Mouse (Mus musculus) hindbrain, embryonic 14.5 days (tissue): Measurements from ENCODE around the gene Cmtm2b. TPM values are rescaled to one million over a fixed set of nuclear protein-coding genes. Genes with fewer than 3 reads are reported as not detected.

ENCODE experiments used
- ATAC-seq: fragments of 200-750 bp; cut with Nextera tagmentation; 2 replicates; pipeline ENCODE4 v1.8.0; 2017; ENCODE audit warnings: moderate number of reproducible peaks, mild to moderate bottlenecking, moderate TSS enrichment, moderate library complexity; ENCODE audit not compliant: low FRiP score
- DNase-seq: peaks from one replicate; pipeline ENCODE4 v3.0.0-alpha.2; 2015; ENCODE audit warnings: low spot score
- H3K27ac ChIP-seq: fragments of 300-500 bp; sonication (generic); 2 replicates; pipeline ENCODE4 v1.5.1; 2014; ENCODE audit warnings: mild to moderate bottlenecking, moderate library complexity
- H3K27me3 ChIP-seq: fragments of 300-500 bp; sonication (generic); 2 replicates; pipeline ENCODE4 v1.6.1; 2014; ENCODE audit warnings: mild to moderate bottlenecking, low read length, mixed read lengths; ENCODE audit not compliant: control insufficient read depth, insufficient read depth
- H3K36me3 ChIP-seq: fragments of 300-500 bp; sonication (generic); replicated peaks from 2 replicates; pipeline ENCODE4 v1.6.1; 2014; ENCODE audit not compliant: control insufficient read depth, insufficient read depth
- H3K4me1 ChIP-seq: fragments of 300-500 bp; sonication (generic); replicated peaks from 2 replicates; pipeline ENCODE4 v1.6.1; 2014; ENCODE audit warnings: antibody characterized with exemption, low read length, mixed read lengths; ENCODE audit not compliant: control insufficient read depth, insufficient read depth
- H3K4me2 ChIP-seq: fragments of 300-500 bp; sonication (generic); replicated peaks from 2 replicates; pipeline ENCODE4 v1.6.1; 2014; ENCODE audit warnings: mild to moderate bottlenecking, moderate library complexity
- H3K4me3 ChIP-seq: fragments of 300-500 bp; sonication (generic); replicated peaks from 2 replicates; pipeline ENCODE4 v1.5.1; 2014; ENCODE audit warnings: mild to moderate bottlenecking, low read length
- H3K9ac ChIP-seq: fragments of 300-500 bp; sonication (generic); 2 replicates; pipeline ENCODE4 v1.6.1; 2014
- H3K9me3 ChIP-seq: fragments of 300-500 bp; sonication (generic); 2 replicates; pipeline ENCODE4 v1.6.1; 2016; ENCODE audit warnings: low read length; ENCODE audit not compliant: control insufficient read depth
- whole genome bisulfite sequencing: fragments of 180-500 bp; shearing (Covaris S2); extraction: QIAGEN DNeasy Blood & Tissue Kit; methylation state at CpG from one replicate; pipeline ENCODE4 v1.1.7; 2014; 5-methylcytosine and 5-hydroxymethylcytosine counted together
- polyA plus RNA-seq: library from polyadenylated mRNA; unstranded; fragments of >200 nt; fragmentation: Nextera tagmentation; extraction: Ambion mirVana; gene quantifications from 2 replicates; pipeline ENCODE4 v1.2.1, GENCODE M21; 2014

Cmtm2b gene
- polyA plus RNA-seq, 1 experiment from 2014 or later = not detected

GRCm38 (mm10) chr8:104340233-104341105 lies 18.4 kb downstream of the Cmtm2b start:
- under 1% methylated on average over 52 of the region's 54 CpGs for WGBS
- H3K4me2 ChIP-seq = peak overlapping the region; percentile 76

GRCm38 (mm10) chr8:104341106-104341561 lies 19.1 kb downstream of the Cmtm2b start:
- peak; percentile 63 for DNase-seq
- H3K4me1 ChIP-seq = 0 out of 2 replicates have a peak, but pooled peaks cover 3% of the 10 kb centered on the region

More at GRCm38 (mm10) chr8:104340233-104341105, 18.4 kb downstream of the Cmtm2b start:
- peak overlapping the region; percentile 44; the same call in 1 of the 2 replicates for H3K27ac ChIP-seq
- DNase-seq (peak; percentile 57), ATAC-seq (peak; percentile 67)
- H3K4me1 ChIP-seq = 0 out of 2 replicates have a peak, but pooled peaks cover 3% of the 10 kb centered on the region
- H3K9ac ChIP-seq = peak overlapping the region; percentile 71
- peak overlapping the region; percentile 49 for H3K4me3 ChIP-seq
- H3K27me3 ChIP-seq = no peaks in the 10 kb centered on the region
- no peaks in the 10 kb centered on the region for H3K9me3 ChIP-seq
- H3K36me3 ChIP-seq = no peaks in the 10 kb centered on the region

GRCm38 (mm10) chr8:104341678-104342077 lies 19.6 kb downstream of the Cmtm2b start:
- H3K27ac ChIP-seq = no peak overlapping the region
- H3K4me3 ChIP-seq = peak overlapping the region; percentile 49
- ATAC-seq = peak; percentile 15; the same call in 1 of the 2 replicates
- WGBS = 42% methylated on average over 6 of the region's 6 CpGs
- no peaks in the 10 kb centered on the region for H3K9me3 ChIP-seq
- no peak overlapping the region for H3K9ac ChIP-seq
- 0 out of 2 replicates have a peak, but pooled peaks cover 3% of the 10 kb centered on the region for H3K4me1 ChIP-seq
- DNase-seq = no peak
- no peaks in the 10 kb centered on the region for H3K27me3 ChIP-seq
- peak overlapping the region; percentile 76 for H3K4me2 ChIP-seq
- no peaks in the 10 kb centered on the region for H3K36me3 ChIP-seq

More at GRCm38 (mm10) chr8:104341106-104341561, 19.1 kb downstream of the Cmtm2b start:
- peak overlapping the region; percentile 44; the same call in 1 of the 2 replicates for H3K27ac ChIP-seq
- WGBS = under 1% methylated on average over 24 of the region's 24 CpGs
- ATAC-seq = peak; percentile 71
- H3K9ac ChIP-seq = peak overlapping the region; percentile 71
- no peaks in the 10 kb centered on the region for H3K27me3 ChIP-seq
- H3K36me3 ChIP-seq = no peaks in the 10 kb centered on the region
- H3K9me3 ChIP-seq = no peaks in the 10 kb centered on the region
- H3K4me2 ChIP-seq = peak overlapping the region; percentile 76
- peak overlapping the region; percentile 49 for H3K4me3 ChIP-seq

GRCm38 (mm10) chr8:104342426-104342825 lies 20.4 kb downstream of the Cmtm2b start:
- Histone ChIP-seq H3K4me2 (no peak overlapping the region), H3K9ac (no peak overlapping the region), H3K4me1 (0 out of 2 replicates have a peak, but pooled peaks cover 3% of the 10 kb centered on the region), H3K36me3 (no peaks in the 10 kb centered on the region), H3K27ac (no peak overlapping the region), H3K9me3 (no peaks in the 10 kb centered on the region), H3K27me3 (no peaks in the 10 kb centered on the region), H3K4me3 (no peak overlapping the region)
- DNase-seq (no peak), ATAC-seq (no peak)
- 81% methylated on average over 5 of the region's 5 CpGs for WGBS

GRCm38 (mm10) chr8:104343957-104344356 lies 21.9 kb downstream of the Cmtm2b start:
- peak; percentile 61 for ATAC-seq
- no peak overlapping the region for H3K27ac ChIP-seq
- H3K36me3 ChIP-seq = 0 out of 2 replicates have a peak, but pooled peaks cover 4% of the 10 kb centered on the region
- H3K4me2 ChIP-seq = no peak overlapping the region
- WGBS = 20% methylated on average over 7 of the region's 7 CpGs
- peak; percentile 89 for DNase-seq
- H3K9ac ChIP-seq = no peak overlapping the region
- H3K4me1 ChIP-seq = 0 out of 2 replicates have a peak, but pooled peaks cover 3% of the 10 kb centered on the region
- H3K9me3 ChIP-seq = no peaks in the 10 kb centered on the region
- H3K4me3 ChIP-seq = no peak overlapping the region
- H3K27me3 ChIP-seq = no peaks in the 10 kb centered on the region

- Histone ChIP-seq H3K36me3 (peaks cover 4% of the 10 kb centered on the region; the same call in 1 of the 2 replicates), H3K27ac (no peak overlapping the region), H3K9ac (no peak overlapping the region), H3K9me3 (no peaks in the 10 kb centered on the region), H3K4me3 (no peak overlapping the region), H3K4me2 (no peak overlapping the region), H3K4me1 (0 out of 2 replicates have a peak, but pooled peaks cover 3% of the 10 kb centered on the region), H3K27me3 (no peaks in the 10 kb centered on the region)
- no peak for ATAC-seq
- 96% methylated on average over 5 of the region's 5 CpGs for WGBS
- DNase-seq = no peak
Measured at GRCm38 (mm10) chr8:104344622-104345021, 22.6 kb downstream of the Cmtm2b start.

- Histone ChIP-seq H3K27ac (no peak overlapping the region), H3K4me3 (no peak overlapping the region), H3K36me3 (peaks cover 4% of the 10 kb centered on the region), H3K4me2 (no peak overlapping the region), H3K4me1 (no peaks in the 10 kb centered on the region), H3K27me3 (no peaks in the 10 kb centered on the region), H3K9ac (no peak overlapping the region), H3K9me3 (no peaks in the 10 kb centered on the region)
- DNase-seq (no peak), ATAC-seq (no peak)
- 55% methylated on average over 12 of the region's 12 CpGs for WGBS
Measured at GRCm38 (mm10) chr8:104346706-104347105, 24.7 kb downstream of the Cmtm2b start.

- ATAC-seq = no peak
- Histone ChIP-seq H3K4me3 (no peak overlapping the region), H3K27me3 (no peaks in the 10 kb centered on the region), H3K4me1 (no peaks in the 10 kb centered on the region), H3K36me3 (peaks cover 4% of the 10 kb centered on the region), H3K9me3 (no peaks in the 10 kb centered on the region), H3K27ac (no peak overlapping the region), H3K4me2 (no peak overlapping the region), H3K9ac (no peak overlapping the region)
- no peak for DNase-seq
- WGBS = 83% methylated on average over 5 of the region's 5 CpGs
Measured at GRCm38 (mm10) chr8:104348971-104349370, 26.9 kb downstream of the Cmtm2b start.

- H3K4me2 ChIP-seq = no peak overlapping the region
- H3K4me3 ChIP-seq = no peak overlapping the region
- peaks cover 14% of the 10 kb centered on the region for H3K36me3 ChIP-seq
- no peaks in the 10 kb centered on the region for H3K4me1 ChIP-seq
- H3K9ac ChIP-seq = no peak overlapping the region
- WGBS = 89% methylated on average over 13 of the region's 13 CpGs
- DNase-seq (no peak), ATAC-seq (no peak)
- no peak overlapping the region for H3K27ac ChIP-seq
- no peaks in the 10 kb centered on the region for H3K9me3 ChIP-seq
- H3K27me3 ChIP-seq = no peaks in the 10 kb centered on the region
Measured at GRCm38 (mm10) chr8:104350047-104350446, 28.0 kb downstream of the Cmtm2b start.
